Mouse (Mus musculus): ENCODE measurements around the gene Treml2. TPM values are rescaled to one million over a fixed set of nuclear protein-coding genes. Genes with fewer than 3 reads are reported as not detected.
A peak's percentile ranks its signal among the peaks of the same experiment; 100 is the strongest.

The Treml2 gene
- polyA plus RNA-seq, 1 experiment from 2014 or later: 0.97 TPM

GRCm38 (mm10) chr17:48324258-48324657 lies 25.0 kb downstream of the Treml2 start:
- no peaks in the 10 kb centered on the region for H3K36me3 ChIP-seq
- no peak overlapping the region for H3K4me2 ChIP-seq
- H3K4me1 ChIP-seq (replicated peaks): no peaks in the 10 kb centered on the region
- WGBS: 86% methylated on average over 5 of the region's 5 CpGs
- H3K4me3 ChIP-seq: no peak overlapping the region
- H3K9ac ChIP-seq: no peak overlapping the region
- no peak overlapping the region for H3K27ac ChIP-seq (ENCODE audit: poor library complexity, severe bottlenecking)
- H3K27me3 ChIP-seq (replicated peaks): no peaks in the 10 kb centered on the region
- no peaks in the 10 kb centered on the region for H3K9me3 ChIP-seq (replicated peaks)
- ATAC-seq (ENCODE audit: insufficient number of reproducible peaks, low FRiP score): no peak

- ATAC-seq (ENCODE audit: insufficient number of reproducible peaks, low FRiP score): no peak
- H3K4me3 ChIP-seq: no peak overlapping the region
- H3K9ac ChIP-seq: no peak overlapping the region
- H3K9me3 ChIP-seq (replicated peaks): no peaks in the 10 kb centered on the region
- 84% methylated on average over 6 of the region's 6 CpGs for WGBS
- no peak overlapping the region for H3K4me2 ChIP-seq
- no peaks in the 10 kb centered on the region for H3K36me3 ChIP-seq
- no peak overlapping the region for H3K27ac ChIP-seq (ENCODE audit: poor library complexity, severe bottlenecking)
- no peaks in the 10 kb centered on the region for H3K27me3 ChIP-seq (replicated peaks)
- H3K4me1 ChIP-seq (replicated peaks): no peaks in the 10 kb centered on the region
Measured at GRCm38 (mm10) chr17:48325093-48325492, 25.8 kb downstream of the Treml2 start.

DNA sequence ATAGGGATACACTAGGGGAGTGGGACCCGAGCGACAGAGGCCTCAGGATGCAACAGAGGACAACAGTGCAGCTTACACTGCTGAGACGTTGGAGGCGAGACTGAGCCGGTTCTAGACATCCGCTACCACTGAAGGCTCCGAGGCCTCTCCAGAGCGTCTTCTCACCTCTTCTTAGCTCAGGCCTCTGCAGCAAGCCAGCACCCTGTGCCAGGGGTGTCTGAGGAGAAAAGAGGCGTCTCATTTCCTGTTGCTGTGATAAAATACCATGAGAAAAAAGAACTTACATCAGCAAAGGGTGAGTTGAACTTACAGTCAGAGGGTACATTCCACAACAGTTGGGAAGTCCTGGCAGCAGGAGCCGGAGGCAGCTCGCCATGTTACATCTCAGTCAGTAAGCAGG lies 26.3 kb downstream of the Treml2 start:
- Histone ChIP-seq H3K9ac (no peak overlapping the region), H3K27me3 (replicated peaks) (no peaks in the 10 kb centered on the region), H3K4me1 (replicated peaks) (no peaks in the 10 kb centered on the region), H3K4me2 (no peak overlapping the region), H3K36me3 (no peaks in the 10 kb centered on the region), H3K27ac (ENCODE audit: poor library complexity, severe bottlenecking) (no peak overlapping the region), H3K4me3 (no peak overlapping the region), H3K9me3 (replicated peaks) (no peaks in the 10 kb centered on the region)
- WGBS: 78% methylated on average over 11 of the region's 11 CpGs
- ATAC-seq (ENCODE audit: insufficient number of reproducible peaks, low FRiP score): no peak

DNA sequence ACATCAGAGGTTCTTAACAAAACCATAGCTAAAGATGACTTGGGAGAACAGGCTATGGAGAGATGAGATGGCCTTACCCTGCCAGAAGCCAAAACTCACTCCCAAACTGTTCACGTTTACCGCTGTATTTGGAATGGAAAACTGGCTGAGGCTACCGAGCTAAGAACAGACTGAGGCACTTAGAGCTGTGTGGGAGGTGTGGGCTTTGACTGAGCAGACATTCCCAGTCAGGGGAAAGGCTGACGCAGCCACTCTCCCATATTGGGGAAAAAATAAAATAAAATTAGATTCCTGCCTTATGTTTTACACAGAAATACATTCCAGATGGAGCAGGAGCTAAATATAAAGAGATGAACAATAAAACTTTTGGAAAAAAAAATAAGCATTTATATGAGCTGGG lies 27.4 kb downstream of the Treml2 start:
- Histone ChIP-seq H3K36me3 (no peaks in the 10 kb centered on the region), H3K4me3 (no peak overlapping the region), H3K27ac (ENCODE audit: poor library complexity, severe bottlenecking) (no peak overlapping the region), H3K27me3 (replicated peaks) (no peaks in the 10 kb centered on the region), H3K4me1 (replicated peaks) (no peaks in the 10 kb centered on the region), H3K4me2 (no peak overlapping the region), H3K9me3 (replicated peaks) (no peaks in the 10 kb centered on the region), H3K9ac (no peak overlapping the region)
- WGBS: 68% methylated on average over 4 of the region's 4 CpGs
- no peak for ATAC-seq (ENCODE audit: insufficient number of reproducible peaks, low FRiP score)

DNA sequence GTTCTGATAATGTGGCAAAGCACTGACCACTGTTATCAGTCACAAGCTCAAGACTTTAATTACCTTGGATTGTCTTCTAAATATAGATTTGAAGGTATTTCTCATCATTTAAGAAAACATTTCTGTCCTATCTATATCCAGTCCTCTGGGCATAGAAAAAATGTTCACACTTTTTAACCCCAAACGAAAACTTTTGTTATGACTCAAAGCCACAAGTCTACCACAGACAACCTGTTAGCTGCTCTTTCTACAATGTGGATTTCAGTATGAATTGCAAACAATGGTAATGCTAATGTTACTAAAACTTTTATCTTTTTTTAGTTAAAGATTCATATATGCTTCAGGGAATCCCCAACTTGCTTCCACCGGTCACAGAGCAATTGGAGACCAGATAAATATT lies 33.2 kb downstream of the Treml2 start:
- ATAC-seq (ENCODE audit: insufficient number of reproducible peaks, low FRiP score): no peak
- 67% methylated on average over 2 of the region's 2 CpGs for WGBS
- no peaks in the 10 kb centered on the region for H3K27me3 ChIP-seq (replicated peaks)
- H3K4me3 ChIP-seq: no peak overlapping the region
- 0 out of 2 replicates have a peak, but pooled peaks cover 4% of the 10 kb centered on the region for H3K4me1 ChIP-seq (replicated peaks)
- no peak overlapping the region for H3K9ac ChIP-seq
- H3K27ac ChIP-seq (ENCODE audit: poor library complexity, severe bottlenecking): no peak overlapping the region
- H3K36me3 ChIP-seq: no peaks in the 10 kb centered on the region
- H3K4me2 ChIP-seq: no peak overlapping the region
- no peaks in the 10 kb centered on the region for H3K9me3 ChIP-seq (replicated peaks)

- H3K36me3 ChIP-seq: no peaks in the 10 kb centered on the region
- 0 out of 2 replicates have a peak, but pooled peaks cover 4% of the 10 kb centered on the region for H3K4me1 ChIP-seq (replicated peaks)
- H3K4me2 ChIP-seq: no peak overlapping the region
- no peaks in the 10 kb centered on the region for H3K27me3 ChIP-seq (replicated peaks)
- H3K9ac ChIP-seq: no peak overlapping the region
- no peak overlapping the region for H3K27ac ChIP-seq (ENCODE audit: poor library complexity, severe bottlenecking)
- WGBS: 87% methylated on average over 4 of the region's 4 CpGs
- no peak for ATAC-seq (ENCODE audit: insufficient number of reproducible peaks, low FRiP score)
- no peaks in the 10 kb centered on the region for H3K9me3 ChIP-seq (replicated peaks)
- no peak overlapping the region for H3K4me3 ChIP-seq
Measured at GRCm38 (mm10) chr17:48334186-48334585, 34.9 kb downstream of the Treml2 start.

GRCm38 (mm10) chr17:48336857-48337256 lies 37.6 kb downstream of the Treml2 start:
- Histone ChIP-seq H3K4me1 (replicated peaks) (0 out of 2 replicates have a peak, but pooled peaks cover 4% of the 10 kb centered on the region), H3K9me3 (replicated peaks) (no peaks in the 10 kb centered on the region), H3K4me3 (no peak overlapping the region), H3K9ac (no peak overlapping the region), H3K36me3 (no peaks in the 10 kb centered on the region), H3K27me3 (replicated peaks) (no peaks in the 10 kb centered on the region), H3K4me2 (no peak overlapping the region), H3K27ac (ENCODE audit: poor library complexity, severe bottlenecking) (no peak overlapping the region)
- 2% methylated on average over 6 of the region's 6 CpGs for WGBS
- 0 out of 2 replicates have a peak, but pooled peaks have one; percentile 73 for ATAC-seq (ENCODE audit: insufficient number of reproducible peaks, low FRiP score)

DNA sequence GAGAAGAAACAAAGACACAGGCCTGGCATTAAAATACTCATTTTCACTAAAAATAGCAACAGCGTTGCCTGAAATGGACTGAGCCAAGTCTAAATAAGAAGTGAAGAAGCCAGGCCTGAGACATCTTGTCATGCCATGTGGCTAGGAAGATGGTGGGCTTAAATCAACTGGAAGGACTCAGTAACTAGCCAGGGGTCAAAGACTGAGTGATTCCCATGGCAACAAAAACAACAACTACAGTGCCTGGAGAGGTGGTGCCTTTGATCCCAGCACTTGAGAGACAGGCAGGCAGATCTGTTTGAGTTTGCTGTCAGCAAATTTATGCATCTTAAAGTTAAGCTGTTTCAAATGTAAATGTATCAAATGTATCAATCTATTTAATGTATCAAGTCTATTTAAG lies 41.0 kb downstream of the Treml2 start:
- no peaks in the 10 kb centered on the region for H3K27me3 ChIP-seq (replicated peaks)
- H3K4me2 ChIP-seq: no peak overlapping the region
- no peak overlapping the region for H3K4me3 ChIP-seq
- no peak overlapping the region for H3K9ac ChIP-seq
- 84% methylated on average over 1 of the region's 1 CpGs for WGBS
- no peak for ATAC-seq (ENCODE audit: insufficient number of reproducible peaks, low FRiP score)
- no peaks in the 10 kb centered on the region for H3K36me3 ChIP-seq
- H3K4me1 ChIP-seq (replicated peaks): no peaks in the 10 kb centered on the region
- no peak overlapping the region for H3K27ac ChIP-seq (ENCODE audit: poor library complexity, severe bottlenecking)
- H3K9me3 ChIP-seq (replicated peaks): no peaks in the 10 kb centered on the region

- Histone ChIP-seq H3K4me1 (replicated peaks) (no peaks in the 10 kb centered on the region), H3K4me3 (no peak overlapping the region), H3K9me3 (replicated peaks) (no peaks in the 10 kb centered on the region), H3K27ac (ENCODE audit: poor library complexity, severe bottlenecking) (no peak overlapping the region), H3K4me2 (no peak overlapping the region), H3K36me3 (no peaks in the 10 kb centered on the region), H3K9ac (no peak overlapping the region), H3K27me3 (replicated peaks) (peaks cover 2% of the 10 kb centered on the region; the same call in 1 of the 2 replicates)
- 63% methylated on average over 3 of the region's 3 CpGs for WGBS
- ATAC-seq (ENCODE audit: insufficient number of reproducible peaks, low FRiP score): no peak
Measured at GRCm38 (mm10) chr17:48341947-48342346, 42.6 kb downstream of the Treml2 start.

DNA sequence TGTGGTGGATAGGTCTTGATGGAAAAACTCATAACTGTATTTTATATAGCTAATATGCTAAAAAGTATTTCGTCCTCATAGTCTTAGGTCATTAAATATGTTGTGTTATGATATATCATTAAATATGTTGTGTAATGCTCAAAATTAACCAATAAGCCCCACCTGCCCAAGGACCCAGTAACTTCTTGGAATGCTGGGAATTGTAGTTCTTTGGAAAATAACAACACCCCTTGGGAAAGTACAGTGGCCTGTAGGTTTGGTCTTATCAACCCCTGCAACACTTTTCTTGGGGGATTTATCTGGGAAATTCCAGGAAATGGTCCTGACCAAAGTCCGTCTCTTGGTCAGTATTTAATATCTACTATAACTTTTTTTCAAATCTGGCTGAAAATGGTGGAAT lies 43.8 kb downstream of the Treml2 start:
- ATAC-seq (ENCODE audit: insufficient number of reproducible peaks, low FRiP score): no peak
- 70% methylated on average over 2 of the region's 2 CpGs for WGBS
- no peak overlapping the region for H3K9ac ChIP-seq

GRCm38 (mm10) chr17:48345824-48346223 lies 46.5 kb downstream of the Treml2 start:
- H3K9ac ChIP-seq: no peak overlapping the region
- peaks cover 10% of the 10 kb centered on the region; the same call in 1 of the 2 replicates for H3K27me3 ChIP-seq (replicated peaks)
- no peak for ATAC-seq (ENCODE audit: insufficient number of reproducible peaks, low FRiP score)
- H3K36me3 ChIP-seq: no peaks in the 10 kb centered on the region
- H3K4me2 ChIP-seq: no peak overlapping the region
- H3K4me1 ChIP-seq (replicated peaks): no peaks in the 10 kb centered on the region
- H3K27ac ChIP-seq (ENCODE audit: poor library complexity, severe bottlenecking): no peak overlapping the region
- no peak overlapping the region for H3K4me3 ChIP-seq
- H3K9me3 ChIP-seq (replicated peaks): no peaks in the 10 kb centered on the region
- WGBS: 69% methylated on average over 4 of the region's 4 CpGs

More for the DNA sequence above, 43.8 kb downstream of the Treml2 start:
- no peak overlapping the region for H3K4me2 ChIP-seq
- H3K4me1 ChIP-seq (replicated peaks): no peaks in the 10 kb centered on the region
- no peaks in the 10 kb centered on the region for H3K9me3 ChIP-seq (replicated peaks)
- H3K4me3 ChIP-seq: no peak overlapping the region
- H3K27me3 ChIP-seq (replicated peaks): peaks cover 10% of the 10 kb centered on the region; the same call in 1 of the 2 replicates
- H3K27ac ChIP-seq (ENCODE audit: poor library complexity, severe bottlenecking): no peak overlapping the region
- no peaks in the 10 kb centered on the region for H3K36me3 ChIP-seq

GRCm38 (mm10) chr17:48346231-48346630 lies 46.9 kb downstream of the Treml2 start, which contains the start of gene Trem2:
Gene Trem2, plus strand, starts transcription at chr17:48346401.
- Histone ChIP-seq H3K9ac (no peak within 1 kb of the TSS), H3K36me3 (no peaks in the 10 kb centered on the region), H3K4me3 (no peak within 1 kb of the TSS), H3K9me3 (replicated peaks) (no peaks in the 10 kb centered on the region), H3K4me1 (replicated peaks) (no peaks in the 10 kb centered on the region), H3K27ac (ENCODE audit: poor library complexity, severe bottlenecking) (no peak within 1 kb of the TSS), H3K4me2 (no peak within 1 kb of the TSS), H3K27me3 (replicated peaks) (peaks cover 10% of the 10 kb centered on the region; the same call in 1 of the 2 replicates)
- 66% methylated on average over 5 of the region's 5 CpGs for WGBS
- no peak for ATAC-seq (ENCODE audit: insufficient number of reproducible peaks, low FRiP score)
